Mouse (Mus musculus) midbrain, postnatal 0 days (tissue): ENCODE results near the gene Ephb1. TPM values are rescaled to one million over a fixed set of nuclear protein-coding genes. Genes with fewer than 3 reads are reported as not detected.

Experiments
- ATAC-seq: fragments of 200-750 bp; cut with Nextera tagmentation; 2 replicates; pipeline ENCODE4 v1.8.0; 2017; ENCODE audit warnings: moderate number of reproducible peaks, mild to moderate bottlenecking, moderate TSS enrichment, moderate library complexity; ENCODE audit not compliant: low FRiP score
- DNase-seq: peaks from one replicate; pipeline ENCODE4 v3.0.0-alpha.2; 2015; ENCODE audit warnings: low spot score
- H3K27ac ChIP-seq: fragments of 300-500 bp; sonication (generic); 2 replicates; pipeline ENCODE4 v1.5.1; 2014; ENCODE audit warnings: low read depth, mild to moderate bottlenecking, low read length, mixed read lengths
- H3K27me3 ChIP-seq: fragments of 300-500 bp; sonication (generic); 2 replicates; pipeline ENCODE4 v1.6.1; 2014; ENCODE audit warnings: low read length, control low read depth, mixed read lengths; ENCODE audit not compliant: insufficient read depth
- H3K36me3 ChIP-seq: fragments of 300-500 bp; sonication (generic); 2 replicates; pipeline ENCODE4 v1.6.1; 2014; ENCODE audit warnings: low read length, control low read depth, mixed read lengths; ENCODE audit not compliant: insufficient read depth
- H3K4me1 ChIP-seq: fragments of 300-500 bp; sonication (generic); 2 replicates; pipeline ENCODE4 v1.6.1; 2014; ENCODE audit warnings: mild to moderate bottlenecking, control low read depth, antibody characterized with exemption, low read length, mixed read lengths; ENCODE audit not compliant: insufficient read depth
- H3K4me2 ChIP-seq: fragments of 300-500 bp; sonication (generic); 2 replicates; pipeline ENCODE4 v1.6.1; 2014; ENCODE audit warnings: low read depth, mild to moderate bottlenecking, low read length, mixed read lengths; ENCODE audit not compliant: poor library complexity, severe bottlenecking
- H3K4me3 ChIP-seq: fragments of 300-500 bp; sonication (generic); 2 replicates; pipeline ENCODE4 v1.5.1; 2014; ENCODE audit warnings: low read depth, mild to moderate bottlenecking, low read length, moderate library complexity
- H3K9ac ChIP-seq: fragments of 300-500 bp; sonication (generic); replicated peaks from 2 replicates; pipeline ENCODE4 v1.6.1; 2014; ENCODE audit warnings: mild to moderate bottlenecking, low read length, moderate library complexity, mixed read lengths; ENCODE audit not compliant: poor library complexity, severe bottlenecking
- H3K9me3 ChIP-seq: fragments of 300-500 bp; sonication (generic); 2 replicates; pipeline ENCODE4 v1.6.1; 2016; ENCODE audit warnings: low read length, control low read depth
- CTCF ChIP-seq: IDR thresholded peaks from 2 replicates; pipeline ENCODE4 v1.5.1; 2016; ENCODE audit warnings: antibody characterized with exemption, mild to moderate bottlenecking
- WGBS: fragments of 180-500 bp; shearing (Covaris S2); extraction: QIAGEN DNeasy Blood & Tissue Kit; methylation state at CpG from one replicate; pipeline ENCODE4 v1.1.7; 2014; 5-methylcytosine and 5-hydroxymethylcytosine counted together
- polyA plus RNA-seq: library from polyadenylated mRNA; unstranded; fragments of >200 nt; fragmentation: Nextera tagmentation; extraction: Ambion mirVana; gene quantifications from 2 replicates; pipeline ENCODE4 v1.2.1, GENCODE M21; 2015
- total RNA-seq: library from RNA; depleted of rRNA; stranded (reverse); fragments of >200 nt; gene quantifications from 2 replicates; pipeline ENCODE4 v1.2.3, GENCODE M21; 2014; rRNA removed

Ephb1 gene
- total RNA-seq (85.9 and 99.8 TPM in 2 replicates), polyA plus RNA-seq (67.7 and 69.4 TPM in 2 replicates)

DNA sequence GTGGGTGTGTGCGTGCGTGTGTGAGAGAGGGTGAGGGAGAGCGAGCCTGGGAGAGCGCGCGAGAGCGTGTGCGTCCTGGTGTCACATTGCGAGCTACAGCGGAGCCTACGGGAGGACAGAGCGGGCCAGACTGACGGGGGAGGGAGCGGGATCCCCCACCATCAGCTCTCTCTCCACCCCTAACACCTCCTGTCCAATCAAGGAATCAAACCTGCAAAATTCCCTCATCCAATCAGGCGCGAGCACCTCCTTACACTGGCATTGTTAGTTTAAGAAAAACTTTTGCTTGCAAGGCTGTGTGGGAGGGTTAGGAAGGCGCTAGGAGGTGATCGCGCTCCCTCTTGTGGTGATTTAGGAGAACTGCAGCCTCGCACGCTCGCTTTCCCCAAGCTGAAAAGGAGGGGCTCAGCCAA is at the start of gene Ephb1:
TSS of gene Ephb1 (minus strand) at position 133 of the 413 bp plus-strand sequence.
- Histone ChIP-seq H3K27ac (peak within 1 kb of the TSS; percentile 89), H3K4me1 (0 out of 2 replicates have a peak, but pooled peaks cover 2% of the 10 kb centered on the region), H3K4me2 (peak within 1 kb of the TSS; percentile 74), H3K27me3 (peaks cover 7% of the 10 kb centered on the region; the same call in 1 of the 2 replicates), H3K36me3 (no peaks in the 10 kb centered on the region), H3K9me3 (no peaks in the 10 kb centered on the region), H3K4me3 (peak within 1 kb of the TSS; percentile 96), H3K9ac (peak within 1 kb of the TSS; percentile 91)
- TF ChIP-seq CTCF = peak; percentile 100
- 0% methylated on average over 22 of the region's 22 CpGs for WGBS
- DNase-seq = peak; percentile 98
- ATAC-seq = peak; percentile 96

DNA sequence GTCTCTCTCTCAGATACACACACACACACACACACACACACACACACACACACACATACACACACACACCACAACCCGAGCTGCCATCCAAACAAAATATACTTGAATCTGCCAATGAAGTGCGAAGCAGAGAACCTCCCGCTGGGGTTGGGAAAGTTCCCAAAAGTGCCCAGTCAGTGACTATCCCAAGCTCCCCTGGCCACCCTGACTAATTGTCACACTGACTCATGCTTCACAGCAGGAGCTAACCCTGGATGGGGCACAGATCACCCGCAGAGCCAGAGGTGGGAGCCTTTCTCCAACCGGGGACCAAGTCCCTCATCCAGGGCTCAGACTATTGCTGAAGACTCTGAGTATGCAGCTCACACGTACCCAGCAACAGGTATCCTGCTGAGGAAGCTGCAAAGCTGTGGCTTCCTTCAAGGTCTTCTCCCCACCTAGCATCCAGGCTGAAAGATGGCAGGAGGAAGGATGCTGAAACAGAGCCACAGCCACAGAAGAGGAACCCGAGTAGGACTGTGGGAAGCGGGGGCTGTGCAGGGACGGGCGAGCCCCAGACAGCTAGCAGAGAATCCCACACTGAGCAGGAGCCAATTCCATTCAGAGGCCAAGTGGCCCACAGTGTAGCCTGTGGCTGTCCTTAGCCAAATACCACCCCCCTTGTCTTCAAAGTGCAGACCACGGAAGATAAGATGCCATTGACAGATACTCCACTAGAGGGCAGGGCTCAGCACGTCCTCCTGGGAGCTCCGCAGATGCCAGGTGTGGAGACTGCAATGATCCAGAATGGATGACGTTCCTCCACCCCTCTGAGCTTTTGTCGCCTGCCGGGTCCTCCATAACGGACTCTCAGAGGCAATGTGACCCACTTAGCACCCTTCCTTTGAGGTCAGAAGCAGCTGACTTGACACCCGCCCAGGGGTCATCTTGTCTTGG is 48.9 kb upstream of the Ephb1 start:
- peak; percentile 81 for TF ChIP-seq CTCF
- no peak overlapping the region for H3K4me2 ChIP-seq
- H3K27me3 ChIP-seq = no peaks in the 10 kb centered on the region
- no peaks in the 10 kb centered on the region for H3K4me1 ChIP-seq
- no peaks in the 10 kb centered on the region for H3K36me3 ChIP-seq
- H3K27ac ChIP-seq = no peak overlapping the region
- H3K9ac ChIP-seq = no peak overlapping the region
- ATAC-seq (peak; percentile 41; the same call in 1 of the 2 replicates), DNase-seq (peak; percentile 66)
- H3K9me3 ChIP-seq = no peaks in the 10 kb centered on the region
- 23% methylated on average over 18 of the region's 18 CpGs for WGBS
- no peak overlapping the region for H3K4me3 ChIP-seq

DNA sequence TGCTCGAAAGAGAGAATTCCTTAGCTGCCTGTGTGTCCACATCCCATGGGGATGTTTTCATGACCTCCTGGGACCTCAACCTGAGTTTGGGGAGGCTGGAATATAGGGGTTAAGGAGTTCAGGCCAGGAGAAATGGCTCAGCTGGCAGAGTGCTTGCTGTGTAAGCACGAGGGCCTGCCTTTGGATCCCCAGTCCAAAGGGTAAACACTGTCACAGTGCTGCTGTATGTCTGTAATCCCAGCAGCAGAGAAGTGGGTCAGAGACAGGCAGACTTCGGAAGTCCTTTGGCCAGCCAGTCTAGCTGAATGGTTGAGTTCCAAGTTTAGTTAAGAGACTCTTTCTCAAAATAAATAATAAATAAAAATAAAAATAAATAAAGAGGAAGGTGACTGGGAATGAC is 48.2 kb upstream of the Ephb1 start:
- ATAC-seq = no peak
- 63% methylated on average over 3 of the region's 3 CpGs for WGBS
- DNase-seq = no peak
- Histone ChIP-seq H3K4me1 (no peaks in the 10 kb centered on the region), H3K27ac (no peak overlapping the region), H3K4me2 (no peak overlapping the region), H3K27me3 (no peaks in the 10 kb centered on the region), H3K9ac (no peak overlapping the region), H3K36me3 (no peaks in the 10 kb centered on the region), H3K4me3 (no peak overlapping the region), H3K9me3 (peaks cover under 1% of the 10 kb centered on the region; the same call in 1 of the 2 replicates)
- no peak for TF ChIP-seq CTCF

DNA sequence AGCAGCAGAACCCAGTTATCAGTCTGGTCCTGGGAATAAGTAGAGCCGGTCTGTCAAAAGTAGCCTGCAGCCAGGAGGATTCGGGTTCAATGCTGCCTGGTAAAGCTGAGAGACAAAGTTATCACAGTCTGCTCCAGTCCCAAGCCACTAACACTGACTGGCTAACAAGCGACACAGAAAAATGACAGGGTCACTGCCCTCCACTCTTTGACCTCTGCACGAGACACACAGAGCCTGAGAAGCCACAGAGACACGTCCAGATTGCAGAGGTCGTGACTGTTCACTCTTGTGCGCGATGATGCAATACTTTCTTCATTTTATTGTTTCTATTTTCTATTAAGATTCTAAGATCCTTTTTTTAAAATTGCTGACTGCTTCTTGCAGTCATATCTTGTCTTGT is 33.8 kb upstream of the Ephb1 start:
- no peaks in the 10 kb centered on the region for H3K9me3 ChIP-seq
- DNase-seq (no peak), ATAC-seq (no peak)
- no peaks in the 10 kb centered on the region for H3K4me1 ChIP-seq
- no peak overlapping the region for H3K4me3 ChIP-seq
- H3K36me3 ChIP-seq = no peaks in the 10 kb centered on the region
- no peak for TF ChIP-seq CTCF
- H3K27ac ChIP-seq = no peak overlapping the region
- 69% methylated on average over 8 of the region's 8 CpGs for WGBS
- no peak overlapping the region for H3K4me2 ChIP-seq
- no peaks in the 10 kb centered on the region for H3K27me3 ChIP-seq
- H3K9ac ChIP-seq = no peak overlapping the region

- ATAC-seq = no peak
- DNase-seq = no peak
- H3K9ac ChIP-seq = no peak overlapping the region
- H3K27ac ChIP-seq = no peak overlapping the region
- H3K36me3 ChIP-seq = no peaks in the 10 kb centered on the region
- no peaks in the 10 kb centered on the region for H3K9me3 ChIP-seq
- H3K4me3 ChIP-seq = no peak overlapping the region
- no peaks in the 10 kb centered on the region for H3K4me1 ChIP-seq
- no peak overlapping the region for H3K4me2 ChIP-seq
- 95% methylated on average over 9 of the region's 9 CpGs for WGBS
- no peak for TF ChIP-seq CTCF
- H3K27me3 ChIP-seq = no peaks in the 10 kb centered on the region
These were observed 32.3 kb upstream of the Ephb1 start for GRCm38 (mm10) chr9:102386816-102387215.

- Histone ChIP-seq H3K36me3 (no peaks in the 10 kb centered on the region), H3K9me3 (no peaks in the 10 kb centered on the region), H3K27ac (no peak overlapping the region), H3K9ac (no peak overlapping the region), H3K4me1 (no peaks in the 10 kb centered on the region), H3K4me2 (no peak overlapping the region), H3K27me3 (no peaks in the 10 kb centered on the region), H3K4me3 (no peak overlapping the region)
- DNase-seq = no peak
- ATAC-seq = no peak
- WGBS = 82% methylated on average over 2 of the region's 2 CpGs
- no peak for TF ChIP-seq CTCF
These were observed 25.7 kb upstream of the Ephb1 start for GRCm38 (mm10) chr9:102380235-102380634.
